Mouse (Mus musculus): ENCODE results near the gene Ubxn11.
"Not testable (repeated sequence)": the region's sequence is repeated elsewhere in the genome, so short reads cannot be mapped to it uniquely, and the experiment has no call there.

Gene Ubxn11

GRCm38 (mm10) chr4:134144297-134144696 is 41.9 kb downstream of the Ubxn11 start:
- DNase-seq (ENCODE audit: low read depth) = not testable (repeated sequence)

GRCm38 (mm10) chr4:134149389-134149788 is 47.0 kb downstream of the Ubxn11 start:
- no peak for DNase-seq (ENCODE audit: low read depth)

GRCm38 (mm10) chr4:134152112-134152511 is 49.7 kb downstream of the Ubxn11 start:
- no peak for DNase-seq (ENCODE audit: low read depth)

- DNase-seq (ENCODE audit: low read depth) = no peak
Measured at GRCm38 (mm10) chr4:134153656-134154055, 51.3 kb downstream of the Ubxn11 start.

- DNase-seq (ENCODE audit: low read depth) = no peak
Measured at GRCm38 (mm10) chr4:134154354-134154753, 52.0 kb downstream of the Ubxn11 start.

- DNase-seq (ENCODE audit: low read depth) = no peak
Measured at GRCm38 (mm10) chr4:134155531-134155930, 53.2 kb downstream of the Ubxn11 start.

- no peak for DNase-seq (ENCODE audit: low read depth)
Measured at GRCm38 (mm10) chr4:134155961-134156465, 53.6 kb downstream of the Ubxn11 start.

- DNase-seq (ENCODE audit: low read depth) = no peak
Measured at GRCm38 (mm10) chr4:134156744-134157143, 54.4 kb downstream of the Ubxn11 start.

GRCm38 (mm10) chr4:134157558-134157957 is 55.2 kb downstream of the Ubxn11 start:
- no peak for DNase-seq (ENCODE audit: low read depth)

GRCm38 (mm10) chr4:134158774-134159173 is 56.4 kb downstream of the Ubxn11 start:
- DNase-seq (ENCODE audit: low read depth) = no peak

GRCm38 (mm10) chr4:134160071-134160470 is 57.7 kb downstream of the Ubxn11 start:
- not testable (repeated sequence) for DNase-seq (ENCODE audit: low read depth)

GRCm38 (mm10) chr4:134164591-134164990 is 62.2 kb downstream of the Ubxn11 start:
- no peak for DNase-seq (ENCODE audit: low read depth)

- no peak for DNase-seq (ENCODE audit: low read depth)
Measured at GRCm38 (mm10) chr4:134165024-134165423, 62.7 kb downstream of the Ubxn11 start.

- no peak for DNase-seq (ENCODE audit: low read depth)
Measured at GRCm38 (mm10) chr4:134165548-134166465, 63.4 kb downstream of the Ubxn11 start.

GRCm38 (mm10) chr4:134166906-134167305 is 64.5 kb downstream of the Ubxn11 start:
- DNase-seq (ENCODE audit: low read depth) = no peak

- DNase-seq (ENCODE audit: low read depth) = no peak
Measured at GRCm38 (mm10) chr4:134172391-134172790, 70.0 kb downstream of the Ubxn11 start.
